Mouse (Mus musculus) Patski (cell line): ENCODE data around the gene Pcdh9. TPM values are rescaled to one million over a fixed set of nuclear protein-coding genes. Genes with fewer than 3 reads are reported as not detected.

Experiments used
- ATAC-seq: fragments of 100-300 bp; one replicate; pipeline ENCODE4 v1.8.0; 2021
- CTCF ChIA-PET: fragments of 350-600 bp; sonication (Branson Sonifier 250); formaldehyde crosslinking; loops from one replicate; lab custom pipeline; 2022; ENCODE audit warnings: inconsistent platforms; lab: Charles Lee
- POLR2A ChIA-PET: fragments of 350-600 bp; sonication (Branson Sonifier 250); formaldehyde crosslinking; loops from one replicate; lab custom pipeline; 2022; ENCODE audit warnings: antibody characterized with exemption, inconsistent platforms; lab: Charles Lee
- DNase-seq: peaks from one replicate; pipeline ENCODE4 v3.0.0-alpha.2; 2011; ENCODE audit warnings: low read depth, low spot score
- H3K27me3 ChIP-seq: fragments of 371-371 bp; one replicate; pipeline ENCODE4 v1.5.1; 2021
- CTCF ChIP-seq: fragments of 100-300 bp; IDR thresholded peaks from one replicate; pipeline ENCODE4 v1.5.1; 2021
- in situ Hi-C: fragments of 300-500 bp; cut with MboI; formaldehyde crosslinking; loops from 3 replicates; pipeline ENCODE4 v1.11.1; 2018; ENCODE audit warnings: low pct_unique_long_range_greater_than_20kb, mixed read lengths
- polyA plus RNA-seq: library from polyadenylated mRNA; unstranded; gene quantifications from one replicate; pipeline ENCODE4 v1.2.3, GENCODE M21; 2021

The Pcdh9 gene
- polyA plus RNA-seq, 1 experiment from 2014 or later, result not detected

- in situ Hi-C loops, result no loop called here
- DNase-seq, result no peak
- ChIA-PET CTCF (interaction anchor here (1.4 kb wide), 1 partner anchor 9 kb away, joined by 3 read pairs; no protein-coding TSS in a partner anchor), POLR2A (no interaction called here)
- TF ChIP-seq CTCF, result no peak
- H3K27me3 ChIP-seq, result peaks cover 6% of the 10 kb centered on the region
- ATAC-seq, result no peak
These were observed 721.3 kb downstream of the Pcdh9 start for GRCm38 (mm10) chr14:93169201-93169600.

GRCm38 (mm10) chr14:93168367-93168766 is 722.1 kb downstream of the Pcdh9 start:
- in situ Hi-C loops, result no loop called here
- no peak for TF ChIP-seq CTCF
- ChIA-PET CTCF (interaction anchor here (1.4 kb wide), 1 partner anchor 10 kb away, joined by 3 read pairs; no protein-coding TSS in a partner anchor), POLR2A (no interaction called here)
- no peak for DNase-seq
- peaks cover 4% of the 10 kb centered on the region for H3K27me3 ChIP-seq
- ATAC-seq, result no peak

- ATAC-seq, result no peak
- TF ChIP-seq CTCF, result no peak
- no peak for DNase-seq
- H3K27me3 ChIP-seq, result peaks cover 9% of the 10 kb centered on the region
- ChIA-PET POLR2A (no interaction called here), CTCF (no interaction called here)
- in situ Hi-C loops, result no loop called here
These were observed 747.1 kb downstream of the Pcdh9 start for GRCm38 (mm10) chr14:93143414-93143813.

- ATAC-seq (no peak), DNase-seq (no peak)
- in situ Hi-C loops, result no loop called here
- no peak for TF ChIP-seq CTCF
- ChIA-PET POLR2A (interaction anchor here (0.9 kb wide), 1 partner anchor 203 kb away, joined by 3 read pairs; no protein-coding TSS in a partner anchor), CTCF (no interaction called here)
- peaks cover 9% of the 10 kb centered on the region for H3K27me3 ChIP-seq
These were observed 748.4 kb downstream of the Pcdh9 start for GRCm38 (mm10) chr14:93142076-93142475.

- H3K27me3 ChIP-seq, result no peaks in the 10 kb centered on the region
- DNase-seq (no peak), ATAC-seq (no peak)
- no peak for TF ChIP-seq CTCF
- POLR2A ChIA-PET, result no interaction called here
- in situ Hi-C loops, result no loop called here
- CTCF ChIA-PET, result no interaction called here
These were observed 763.5 kb downstream of the Pcdh9 start for GRCm38 (mm10) chr14:93126993-93127392.

- TF ChIP-seq CTCF, result no peak
- POLR2A ChIA-PET, result no interaction called here
- in situ Hi-C loops, result no loop called here
- CTCF ChIA-PET, result no interaction called here
- no peak for ATAC-seq
- peaks cover 3% of the 10 kb centered on the region for H3K27me3 ChIP-seq
- DNase-seq, result no peak
These were observed 787.7 kb downstream of the Pcdh9 start for GRCm38 (mm10) chr14:93102755-93103154.

- ATAC-seq (no peak), DNase-seq (no peak)
- TF ChIP-seq CTCF, result no peak
- ChIA-PET CTCF (interaction anchor here (0.8 kb wide), 1 partner anchor 14 kb away, joined by 3 read pairs; no protein-coding TSS in a partner anchor), POLR2A (no interaction called here)
- in situ Hi-C loops, result no loop called here
- no peaks in the 10 kb centered on the region for H3K27me3 ChIP-seq
These were observed 795.4 kb downstream of the Pcdh9 start for GRCm38 (mm10) chr14:93095081-93095480.

- CTCF ChIA-PET, result interaction anchor here (1.1 kb wide), 1 partner anchor 9 kb away, joined by 3 read pairs; no protein-coding TSS in a partner anchor
- POLR2A ChIA-PET, result no interaction called here
- no peak for TF ChIP-seq CTCF
- H3K27me3 ChIP-seq, result no peaks in the 10 kb centered on the region
- DNase-seq (no peak), ATAC-seq (no peak)
- in situ Hi-C loops, result no loop called here
These were observed 797.7 kb downstream of the Pcdh9 start for GRCm38 (mm10) chr14:93092806-93093205.

GRCm38 (mm10) chr14:93085646-93086045 is 804.8 kb downstream of the Pcdh9 start:
- POLR2A ChIA-PET, result no interaction called here

GRCm38 (mm10) chr14:93083140-93083539 is 807.3 kb downstream of the Pcdh9 start:
- no peak for DNase-seq
- no peak for TF ChIP-seq CTCF
- no peak for ATAC-seq
- H3K27me3 ChIP-seq, result no peaks in the 10 kb centered on the region
- ChIA-PET CTCF (interaction anchor here (1.0 kb wide), 1 partner anchor 9 kb away, joined by 3 read pairs; no protein-coding TSS in a partner anchor), POLR2A (no interaction called here)
- in situ Hi-C loops, result no loop called here

More at GRCm38 (mm10) chr14:93085646-93086045, 804.8 kb downstream of the Pcdh9 start:
- CTCF ChIA-PET, result no interaction called here
- in situ Hi-C loops, result no loop called here
- ATAC-seq, result no peak
- no peaks in the 10 kb centered on the region for H3K27me3 ChIP-seq
- no peak for DNase-seq
- TF ChIP-seq CTCF, result no peak

GRCm38 (mm10) chr14:93080910-93081309 is 809.6 kb downstream of the Pcdh9 start:
- ChIA-PET POLR2A (no interaction called here), CTCF (no interaction called here)
- ATAC-seq, result no peak
- in situ Hi-C loops, result no loop called here
- no peak for DNase-seq
- no peak for TF ChIP-seq CTCF
- H3K27me3 ChIP-seq, result no peaks in the 10 kb centered on the region

GRCm38 (mm10) chr14:93075761-93076160 is 814.7 kb downstream of the Pcdh9 start:
- H3K27me3 ChIP-seq, result no peaks in the 10 kb centered on the region
- ATAC-seq (no peak), DNase-seq (no peak)
- TF ChIP-seq CTCF, result no peak
- ChIA-PET CTCF (no interaction called here), POLR2A (no interaction called here)
- in situ Hi-C loops, result no loop called here
